Mouse (Mus musculus) MEL (cell line): ENCODE results near the gene Unc119b. TPM values are rescaled to one million over a fixed set of nuclear protein-coding genes. Genes with fewer than 3 reads are reported as not detected.

ENCODE experiments used
- DNase-seq: peaks from one replicate; pipeline ENCODE4 v3.0.0; 2011; ENCODE audit warnings: low read depth, low spot score
- H3K27ac ChIP-seq: 2 replicates; pipeline ENCODE4 v1.5.1; 2012; ENCODE audit warnings: low read depth, mild to moderate bottlenecking, control low read depth, low read length, moderate library complexity; ENCODE audit not compliant: control insufficient read depth
- H3K27me3 ChIP-seq, 2 experiments: fragments of 150-350 bp in 1 of 2; sonication (generic) in 1 of 2; 2 replicates each; pipeline ENCODE4 v1.6.1; 2012; ENCODE audit warnings: low read length in 2 of 2, mild to moderate bottlenecking in 2 of 2, improper control_type of control experiment in 1 of 2, moderate library complexity in 1 of 2; ENCODE audit not compliant: insufficient read depth in 2 of 2, control insufficient read depth in 1 of 2
- H3K36me3 ChIP-seq, 2 experiments: 2 replicates each; pipeline ENCODE4 v1.6.1; 2012 to 2014; ENCODE audit warnings: low read length in 2 of 2, improper control_type of control experiment in 1 of 2, inconsistent platforms in 1 of 2, mild to moderate bottlenecking in 1 of 2; ENCODE audit not compliant: insufficient read depth in 2 of 2, control insufficient read depth in 1 of 2
- H3K4me1 ChIP-seq, 2 experiments: fragments of 150-350 bp in 1 of 2; sonication (generic) in 1 of 2; 2 replicates each; pipeline ENCODE4 v1.6.1; 2012; ENCODE audit warnings: low read length in 2 of 2, improper control_type of control experiment in 1 of 2, mild to moderate bottlenecking in 1 of 2; ENCODE audit not compliant: insufficient read depth in 2 of 2, control insufficient read depth in 1 of 2
- H3K4me3 ChIP-seq, 2 experiments: fragments of 150-350 bp in 1 of 2; sonication (generic) in 1 of 2; 2 replicates each; pipeline ENCODE4 v1.5.1; 2012; ENCODE audit warnings: low read depth in 2 of 2, low read length in 2 of 2, mild to moderate bottlenecking in 2 of 2, moderate library complexity in 2 of 2, control low read depth in 1 of 2, improper control_type of control experiment in 1 of 2; ENCODE audit not compliant: control insufficient read depth in 1 of 2, insufficient read depth in 1 of 2
- H3K79me2 ChIP-seq: 2 replicates; pipeline ENCODE4 v1.6.1; 2012; ENCODE audit warnings: mild to moderate bottlenecking, low read length, moderate library complexity; ENCODE audit not compliant: control insufficient read depth, poor library complexity, insufficient read depth
- H3K9ac ChIP-seq: 2 replicates; pipeline ENCODE4 v1.6.1; 2012; ENCODE audit warnings: low read depth, mild to moderate bottlenecking, control low read depth, low read length, moderate library complexity; ENCODE audit not compliant: control insufficient read depth, poor library complexity, severe bottlenecking
- H3K9me3 ChIP-seq: fragments of 150-350 bp; sonication (generic); replicated peaks from 2 replicates; pipeline ENCODE4 v1.6.1; 2012; ENCODE audit warnings: mild to moderate bottlenecking, low read length, improper control_type of control experiment, moderate library complexity; ENCODE audit not compliant: insufficient read depth
- CHD2 ChIP-seq: IDR thresholded peaks from 2 replicates; pipeline ENCODE4 v1.6.1; 2011; ENCODE audit warnings: low read length, improper control_type of control experiment
- CTCF ChIP-seq, 3 experiments: IDR thresholded peaks in 2 of 3; conservative IDR thresholded peaks in 1 of 3; 2 replicates each; pipeline ENCODE4 v1.5.1; 2011 to 2012; ENCODE audit warnings: low read length in 3 of 3, low read depth in 2 of 3, mild to moderate bottlenecking in 2 of 3, improper control_type of control experiment in 1 of 3, inconsistent platforms in 1 of 3, mixed read lengths in 1 of 3, moderate library complexity in 1 of 3; ENCODE audit not compliant: control insufficient read depth in 1 of 3, insufficient read depth in 1 of 3, poor library complexity in 1 of 3, severe bottlenecking in 1 of 3
- ELF1 ChIP-seq: IDR thresholded peaks from 2 replicates; pipeline ENCODE4 v1.6.1; 2014; ENCODE audit warnings: low read depth, mild to moderate bottlenecking, inconsistent platforms, low read length, improper control_type of control experiment, moderate library complexity
- EP300 ChIP-seq, 2 experiments: IDR thresholded peaks; 2 replicates each; pipeline ENCODE4 v1.6.1; 2011; ENCODE audit warnings: improper control_type of control experiment in 2 of 2, low read length in 2 of 2, low read depth in 1 of 2, mild to moderate bottlenecking in 1 of 2
- HCFC1 ChIP-seq: IDR thresholded peaks from 2 replicates; pipeline ENCODE4 v1.6.1; 2012; ENCODE audit warnings: low read depth, mild to moderate bottlenecking, inconsistent platforms, low read length, improper control_type of control experiment, moderate library complexity
- KAT2A ChIP-seq: conservative IDR thresholded peaks from 2 replicates; pipeline ENCODE4 v1.6.1; 2012; ENCODE audit warnings: low read depth, low read length, improper control_type of control experiment, inconsistent platforms
- MAX ChIP-seq: IDR thresholded peaks from 2 replicates; pipeline ENCODE4 v1.6.1; 2011; ENCODE audit warnings: low read length, improper control_type of control experiment
- MAZ ChIP-seq: IDR thresholded peaks from 2 replicates; pipeline ENCODE4 v1.6.1; 2012; ENCODE audit warnings: low read depth, mild to moderate bottlenecking, inconsistent platforms, low read length, improper control_type of control experiment
- MEF2A ChIP-seq: IDR thresholded peaks from 2 replicates; pipeline ENCODE4 v1.6.1; 2014; ENCODE audit warnings: low read depth, mild to moderate bottlenecking, inconsistent platforms, low read length, improper control_type of control experiment; ENCODE audit not compliant: poor library complexity, insufficient replicate concordance, severe bottlenecking; ENCODE audit errors: extremely low read depth
- MXI1 ChIP-seq: IDR thresholded peaks from 2 replicates; pipeline ENCODE4 v1.6.1; 2011; ENCODE audit warnings: mild to moderate bottlenecking, low read depth, low read length, improper control_type of control experiment
- MYC ChIP-seq: IDR thresholded peaks from 2 replicates; pipeline ENCODE4 v1.6.1; 2011; ENCODE audit warnings: low read depth, mild to moderate bottlenecking, low read length, improper control_type of control experiment, moderate library complexity
- NELFE ChIP-seq: IDR thresholded peaks from 2 replicates; pipeline ENCODE4 v1.6.1; 2011; ENCODE audit warnings: low read depth, low read length, improper control_type of control experiment
- POLR2A ChIP-seq, 2 experiments: IDR thresholded peaks; 2 replicates each; pipeline ENCODE4 v1.6.1; 2011 to 2012; ENCODE audit warnings: low read length in 2 of 2, mild to moderate bottlenecking in 2 of 2, control low read depth in 1 of 2, improper control_type of control experiment in 1 of 2, low read depth in 1 of 2, moderate library complexity in 1 of 2; ENCODE audit not compliant: control insufficient read depth in 1 of 2, insufficient read depth in 1 of 2, poor library complexity in 1 of 2
- RCOR1 ChIP-seq: IDR thresholded peaks from 2 replicates; pipeline ENCODE4 v1.6.1; 2012; ENCODE audit warnings: low read depth, mild to moderate bottlenecking, inconsistent platforms, low read length, improper control_type of control experiment
- SIN3A ChIP-seq: IDR thresholded peaks from 2 replicates; pipeline ENCODE4 v1.6.1; 2012; ENCODE audit warnings: low read length, improper control_type of control experiment, inconsistent platforms
- SMC3 ChIP-seq: IDR thresholded peaks from 2 replicates; pipeline ENCODE4 v1.6.1; 2011; ENCODE audit warnings: low read depth, low read length, improper control_type of control experiment
- TCF12 ChIP-seq: IDR thresholded peaks from 2 replicates; pipeline ENCODE4 v1.6.1; 2014; ENCODE audit warnings: low read depth, mild to moderate bottlenecking, inconsistent platforms, low read length, improper control_type of control experiment, moderate library complexity
- ZC3H11A ChIP-seq: IDR thresholded peaks from 2 replicates; pipeline ENCODE4 v1.6.1; 2012; ENCODE audit warnings: low read depth, mild to moderate bottlenecking, inconsistent platforms, low read length, improper control_type of control experiment
- ZMIZ1 ChIP-seq: IDR thresholded peaks from 2 replicates; pipeline ENCODE4 v1.6.1; 2012; ENCODE audit warnings: low read depth, mild to moderate bottlenecking, inconsistent platforms, low read length, improper control_type of control experiment, moderate library complexity
- ZNF384 ChIP-seq: IDR thresholded peaks from 2 replicates; pipeline ENCODE4 v1.6.1; 2012; ENCODE audit warnings: low read depth, mild to moderate bottlenecking, inconsistent platforms, low read length, improper control_type of control experiment
- polyA plus RNA-seq, 2 experiments: library from polyadenylated mRNA; stranded (reverse) in 1 of 2; unstranded in 1 of 2; fragments of >175 nt in 1 of 2; fragments of >200 nt in 1 of 2; gene quantifications; 2 replicates each; pipeline versions ENCODE4 v1.2.1 to v1.2.4; 2012; ENCODE audit warnings: low replicate concordance in 2 of 2, low read depth in 1 of 2; ENCODE audit not compliant: insufficient read length in 2 of 2, insufficient read depth in 1 of 2, missing spikeins in 1 of 2
- total RNA-seq: library from RNA; depleted of rRNA; stranded (reverse); fragments of 300-350 nt; gene quantifications from 2 replicates; pipeline ENCODE4 v1.2.3, GENCODE M21; 2012

Unc119b gene
- total and polyA plus RNA-seq, 3 experiments: 18.6 to 25.7 TPM; not detected in 1

- H3K4me1 ChIP-seq: no peaks in the 10 kb centered on the region
- TF ChIP-seq KAT2A: no peak; the same call in 1 of the 2 replicates
- TF ChIP-seq MYC: no peak
- peak; percentile 73 for TF ChIP-seq ZMIZ1
- TF ChIP-seq NELFE: peak; percentile 78
- no peak for TF ChIP-seq RCOR1
- 0 out of 2 replicates have a peak, but pooled peaks have one; percentile 20 for TF ChIP-seq MEF2A
- no peak for TF ChIP-seq CHD2
- peak; percentile 69 for TF ChIP-seq HCFC1
- TF ChIP-seq MAZ: peak; percentile 58; the same call in 1 of the 2 replicates
- TF ChIP-seq POLR2A (IDR thresholded peaks at IDR 0.05; ENCODE audit: control insufficient read depth in 1 of 2, insufficient read depth in 1 of 2, low read depth in 1 of 2, low read length in 2 of 2, poor library complexity in 1 of 2): peak in 1 of 2 experiments; percentile 81; a peak in 2 of 4 replicates
- 0 out of 2 replicates have a peak, but pooled peaks have one; percentile 34 for TF ChIP-seq MAX
- TF ChIP-seq ZC3H11A: no peak
- TF ChIP-seq TCF12: peak; percentile 46; the same call in 1 of the 2 replicates
- peak; percentile 14; the same call in 1 of the 2 replicates for TF ChIP-seq SMC3
- TF ChIP-seq SIN3A: peak; percentile 64
- no peak for TF ChIP-seq EP300 (IDR thresholded peaks at IDR 0.05; ENCODE audit: low read depth in 1 of 2, low read length in 2 of 2)
- peak; percentile 70 for TF ChIP-seq ELF1
- peak; percentile 75 for TF ChIP-seq MXI1
- no peaks in the 10 kb centered on the region for H3K9me3 ChIP-seq
- H3K79me2 ChIP-seq: peaks cover 4% of the 10 kb centered on the region; the same call in 1 of the 2 replicates
- H3K4me3 ChIP-seq: peak within 1 kb of the TSS; percentile 82 to 94
- peak within 1 kb of the TSS; percentile 82 for H3K9ac ChIP-seq
- H3K27ac ChIP-seq: peak within 1 kb of the TSS; percentile 25
- H3K27me3 ChIP-seq: no peaks in the 10 kb centered on the region
- no peaks in the 10 kb centered on the region for H3K36me3 ChIP-seq
- peak; percentile 85 for DNase-seq
Measured at GRCm38 (mm10) chr5:115118961-115119570, 15.7 kb downstream of the Unc119b start, which contains the start of gene Acads. Gene Acads, minus strand, starts transcription at chr5:115119346.

GRCm38 (mm10) chr5:115117467-115117866 is 17.3 kb downstream of the Unc119b start:
- H3K9me3 ChIP-seq: no peaks in the 10 kb centered on the region
- TF ChIP-seq CTCF (IDR thresholded peaks at IDR 0.05 in 2 of 3, conservative IDR thresholded peaks at IDR 0.05 in 1 of 3; ENCODE audit: control insufficient read depth in 1 of 3, insufficient read depth in 1 of 3, low read depth in 2 of 3, low read length in 3 of 3, poor library complexity in 1 of 3, severe bottlenecking in 1 of 3) (peak in 1 of 3 experiments; percentile 14; a peak in 1 of 6 replicates), ZNF384 (no peak)
- H3K79me2 ChIP-seq: peaks cover 4% of the 10 kb centered on the region; the same call in 1 of the 2 replicates
- H3K36me3 ChIP-seq: no peaks in the 10 kb centered on the region
- no peaks in the 10 kb centered on the region for H3K4me1 ChIP-seq
- H3K9ac ChIP-seq: no peak overlapping the region
- H3K27me3 ChIP-seq: no peaks in the 10 kb centered on the region
- H3K27ac ChIP-seq: no peak overlapping the region
- no peak for DNase-seq
- no peak overlapping the region for H3K4me3 ChIP-seq
